8 mouse cellular contexts compared by ENCODE assay signal in genomic region chr2:130179507-130180019, GRCm38 (mm10). TPM values are rescaled to one million over a fixed set of nuclear protein-coding genes. Genes with fewer than 3 reads are reported as not detected.
DNase-seq lines count a peak whose midpoint lies in the region; ATAC-seq and TF ChIP-seq lines count a peak whose summit lies in the region.

No protein-coding gene starts in this region.

- H3K36me3 ChIP-seq in thymus, adult 2 months (ENCODE audit: control insufficient read depth, insufficient read depth, low read length) = peaks cover 16% of the 10 kb centered on the region
- H3K36me3 ChIP-seq in liver, embryonic 14.5 days (replicated peaks; ENCODE audit: control insufficient read depth, insufficient read depth, low read depth) = peaks cover 26% of the 10 kb centered on the region

- peak; percentile 75 for ATAC-seq in cerebellum, adult (ENCODE audit: insufficient number of reproducible peaks, low FRiP score, low TSS enrichment)
- peak; percentile 69 for ATAC-seq in liver, embryonic 14.5 days (ENCODE audit: insufficient read depth)

- no peak for DNase-seq in cerebellum, adult 18-20 months
- peak; percentile 44 for DNase-seq in thymus, adult 2 months
- DNase-seq in thymus, postnatal 36 days = no peak
- no peak for DNase-seq in liver, embryonic 14.5 days (ENCODE audit: low read depth in 3 of 3, low spot score in 3 of 3)
- no peak for DNase-seq in spleen, adult 18-20 months
- no peak for DNase-seq in spleen, postnatal 36 days (ENCODE audit: low spot score in 2 of 2)
- DNase-seq in kidney, adult 9 months = no peak

- peak overlapping the region; percentile 98 for H3K4me2 ChIP-seq in liver, embryonic 14.5 days (ENCODE audit: low read depth)

- TF ChIP-seq POLR2A in thymus, adult 2 months (IDR thresholded peaks at IDR 0.05; ENCODE audit: control insufficient read depth, extremely low read depth, insufficient read depth, low read length, poor library complexity) = no peak

- H3K4me3 ChIP-seq in thymus, adult 2 months (ENCODE audit: control insufficient read depth, insufficient read depth, low read length) = peak overlapping the region; percentile 99
- peak overlapping the region; percentile 95 to 100 for H3K4me3 ChIP-seq in liver, embryonic 14.5 days (ENCODE audit: insufficient read depth in 1 of 2, low read depth in 2 of 2, low read length in 2 of 2)

- H3K27ac ChIP-seq in thymus, adult 2 months (ENCODE audit: control insufficient read depth, insufficient read depth, low read length) = peak overlapping the region; percentile 41; the same call in 1 of the 2 replicates
- H3K27ac ChIP-seq in liver, embryonic 14.5 days = peak overlapping the region; percentile 52; the same call in 1 of the 2 replicates

- WGBS in thymus, adult 2 months = 6% methylated on average over 15 of the region's 15 CpGs
- under 1% methylated on average over 15 of the region's 15 CpGs for WGBS in liver, embryonic 14.5 days (ENCODE audit: insufficient replicate concordance)

- peak overlapping the region; percentile 100 for H3K9ac ChIP-seq in liver, embryonic 14.5 days (replicated peaks)

- no peak for TF ChIP-seq CTCF in thymus, adult 2 months (IDR thresholded peaks at IDR 0.05; ENCODE audit: borderline replicate concordance, control insufficient read depth, extremely low read depth, insufficient read depth, low read length, poor library complexity)
- TF ChIP-seq CTCF in liver, embryonic 14.5 days (IDR thresholded peaks at IDR 0.05; ENCODE audit: low read depth) = 0 out of 2 replicates have a peak, but pooled peaks have one; percentile 8

- H3K9me3 ChIP-seq in liver, embryonic 14.5 days (ENCODE audit: control insufficient read depth, low read length) = no peaks in the 10 kb centered on the region

- TF ChIP-seq EP300 in liver, embryonic 14.5 days (IDR thresholded peaks at IDR 0.05; ENCODE audit: low read depth) = no peak

- peaks cover 7% of the 10 kb centered on the region; the same call in 1 of the 2 replicates for H3K4me1 ChIP-seq in thymus, adult 2 months (replicated peaks; ENCODE audit: control insufficient read depth, insufficient read depth, low read length)
- H3K4me1 ChIP-seq in liver, embryonic 14.5 days (replicated peaks; ENCODE audit: control insufficient read depth in 2 of 2, insufficient read depth in 2 of 2, low read length in 1 of 2) = peaks cover 9 to 13% of the 10 kb centered on the region in 2 experiments

- H3K27me3 ChIP-seq in thymus, adult 2 months (ENCODE audit: control insufficient read depth, insufficient read depth, low read length) = no peaks in the 10 kb centered on the region
- H3K27me3 ChIP-seq in liver, embryonic 14.5 days (ENCODE audit: control insufficient read depth, insufficient read depth, low read length) = no peaks in the 10 kb centered on the region

RNA-seq across cellular contexts. Expression of gene Snrpb, which starts 0.4 kb away (rescaled TPM):
- 476 and 492 TPM in 2 replicates for polyA plus RNA-seq in thymus, adult 2 months (2012; rRNA removed)
- polyA plus RNA-seq in liver, embryonic 14.5 days (2012; rRNA removed) = 168 and 185 TPM in 2 replicates
- polyA plus RNA-seq in liver, embryonic 14.5 days (2014; fragmentation: Nextera tagmentation; extraction: Ambion mirVana) = 292 and 318 TPM in 2 replicates

RNA-seq across cellular contexts. Expression of gene Tmc2, which starts 15.4 kb away (rescaled TPM):
- polyA plus RNA-seq in thymus, adult 2 months (2012; rRNA removed) = not detected in 2 replicates
- not detected in 2 replicates for polyA plus RNA-seq in liver, embryonic 14.5 days (2012; rRNA removed)
- polyA plus RNA-seq in liver, embryonic 14.5 days (2014; fragmentation: Nextera tagmentation; extraction: Ambion mirVana) = not detected in 2 replicates
